Mouse (Mus musculus): Measurements from ENCODE around the gene Tmem254c. TPM values are rescaled to one million over a fixed set of nuclear protein-coding genes. Genes with fewer than 3 reads are reported as not detected.
"Not testable (repeated sequence)": the region's sequence is repeated elsewhere in the genome, so short reads cannot be mapped to it uniquely, and the experiment has no call there.

The Tmem254c gene
- polyA plus RNA-seq, 1 experiment from 2014 or later = 19.9 TPM

GRCm38 (mm10) chr14:26016414-26016813, 50.7 kb downstream of the Tmem254c start:
- H3K4me1 ChIP-seq (ENCODE audit: control insufficient read depth, insufficient read depth, low read length); H3K27me3 ChIP-seq (ENCODE audit: control insufficient read depth, insufficient read depth, low read length); H3K9ac ChIP-seq (ENCODE audit: low read length); DNase-seq (ENCODE audit: low spot score); H3K4me2 ChIP-seq (ENCODE audit: low read depth, severe bottlenecking); H3K9me3 ChIP-seq (ENCODE audit: control insufficient read depth, low read length); ATAC-seq (ENCODE audit: insufficient number of reproducible peaks, low FRiP score, low TSS enrichment, low read depth); H3K4me3 ChIP-seq (ENCODE audit: low read depth, low read length); H3K27ac ChIP-seq (replicated peaks; ENCODE audit: low read depth, low read length); H3K36me3 ChIP-seq (ENCODE audit: control insufficient read depth, insufficient read depth, low read length): not testable (repeated sequence)
- WGBS = no CpG with 5 or more reads among the region's 7 CpGs

Other genes starting within 250 kb of the Tmem254c start
- 5.0 and 5.1 TPM in 2 replicates for gene Anxa11, start 225.2 kb downstream of the Tmem254c start, polyA plus RNA-seq (2014; fragmentation: Nextera tagmentation; extraction: Ambion mirVana)
- gene Plac9a, start 164.3 kb downstream of the Tmem254c start, polyA plus RNA-seq (2014; fragmentation: Nextera tagmentation; extraction: Ambion mirVana) = not detected in 2 replicates
- gene Tmem254a, start 139.7 kb downstream of the Tmem254c start, polyA plus RNA-seq (2014; fragmentation: Nextera tagmentation; extraction: Ambion mirVana) = 3.6 and 4.5 TPM in 2 replicates
- gene Cphx1, start 129.1 kb downstream of the Tmem254c start, polyA plus RNA-seq (2014; fragmentation: Nextera tagmentation; extraction: Ambion mirVana) = not detected in 2 replicates
- 2.9 and 3.6 TPM in 2 replicates for gene Duxbl1, start 88.8 kb downstream of the Tmem254c start, polyA plus RNA-seq (2014; fragmentation: Nextera tagmentation; extraction: Ambion mirVana)
- not detected in 2 replicates for gene Gm9780, start 24.6 kb downstream of the Tmem254c start, polyA plus RNA-seq (2014; fragmentation: Nextera tagmentation; extraction: Ambion mirVana)
- not detected in 2 replicates for gene Cphx2, start 14.2 kb upstream of the Tmem254c start, polyA plus RNA-seq (2014; fragmentation: Nextera tagmentation; extraction: Ambion mirVana)
- gene Cphx3, start 14.9 kb upstream of the Tmem254c start, polyA plus RNA-seq (2014; fragmentation: Nextera tagmentation; extraction: Ambion mirVana) = not detected in 2 replicates
- 2.4 TPM in 1 of 2 replicates, not detected in the other for gene Duxbl2, start 51.0 kb upstream of the Tmem254c start, polyA plus RNA-seq (2014; fragmentation: Nextera tagmentation; extraction: Ambion mirVana)
- gene Plac9b, start 115.1 kb upstream of the Tmem254c start, polyA plus RNA-seq (2014; fragmentation: Nextera tagmentation; extraction: Ambion mirVana) = 0.45 TPM in 1 of 2 replicates, not detected in the other
- 19.6 and 21.2 TPM in 2 replicates for gene Tmem254b, start 139.7 kb upstream of the Tmem254c start, polyA plus RNA-seq (2014; fragmentation: Nextera tagmentation; extraction: Ambion mirVana)
- 1.3 and 4.0 TPM in 2 replicates for gene Duxbl3, start 190.6 kb upstream of the Tmem254c start, polyA plus RNA-seq (2014; fragmentation: Nextera tagmentation; extraction: Ambion mirVana)